Mouse (Mus musculus) midbrain, embryonic 10.5 days (tissue): ENCODE results near the gene Nubp2. TPM values are rescaled to one million over a fixed set of nuclear protein-coding genes. Genes with fewer than 3 reads are reported as not detected.
A peak's percentile ranks its signal among the peaks of the same experiment; 100 is the strongest.

ENCODE experiments used
- DNase-seq: peaks from one replicate; pipeline ENCODE4 v3.0.0-alpha.2; 2017; ENCODE audit warnings: low spot score
- H3K27ac ChIP-seq: fragments of 300-500 bp; sonication (generic); replicated peaks from 2 replicates; pipeline ENCODE4 v1.5.1; 2016; ENCODE audit warnings: mild to moderate bottlenecking
- H3K27me3 ChIP-seq: fragments of 300-500 bp; sonication (generic); 2 replicates; pipeline ENCODE4 v1.6.1; 2016; ENCODE audit warnings: low read depth, mild to moderate bottlenecking; ENCODE audit not compliant: poor library complexity, severe bottlenecking
- H3K36me3 ChIP-seq: fragments of 300-500 bp; sonication (generic); 2 replicates; pipeline ENCODE4 v1.6.1; 2016; ENCODE audit warnings: mild to moderate bottlenecking, moderate library complexity
- H3K4me1 ChIP-seq: fragments of 300-500 bp; sonication (generic); 2 replicates; pipeline ENCODE4 v1.6.1; 2016
- H3K4me3 ChIP-seq: fragments of 300-500 bp; sonication (generic); 2 replicates; pipeline ENCODE4 v1.5.1; 2016; ENCODE audit warnings: mild to moderate bottlenecking, moderate library complexity
- H3K9me3 ChIP-seq: fragments of 300-500 bp; sonication (generic); replicated peaks from 2 replicates; pipeline ENCODE4 v1.6.1; 2016; ENCODE audit warnings: mild to moderate bottlenecking
- WGBS: fragments of 180-500 bp; shearing (Covaris S2); methylation state at CpG from one replicate; pipeline ENCODE4 v1.1.7; 2016; 5-methylcytosine and 5-hydroxymethylcytosine counted together
- polyA plus RNA-seq: library from polyadenylated mRNA; unstranded; fragments of >200 nt; fragmentation: Nextera tagmentation; extraction: Ambion mirVana; gene quantifications from 2 replicates; pipeline ENCODE4 v1.2.1, GENCODE M21; 2016

The Nubp2 gene
- 85.5 and 87.0 TPM in 2 replicates for polyA plus RNA-seq

DNA sequence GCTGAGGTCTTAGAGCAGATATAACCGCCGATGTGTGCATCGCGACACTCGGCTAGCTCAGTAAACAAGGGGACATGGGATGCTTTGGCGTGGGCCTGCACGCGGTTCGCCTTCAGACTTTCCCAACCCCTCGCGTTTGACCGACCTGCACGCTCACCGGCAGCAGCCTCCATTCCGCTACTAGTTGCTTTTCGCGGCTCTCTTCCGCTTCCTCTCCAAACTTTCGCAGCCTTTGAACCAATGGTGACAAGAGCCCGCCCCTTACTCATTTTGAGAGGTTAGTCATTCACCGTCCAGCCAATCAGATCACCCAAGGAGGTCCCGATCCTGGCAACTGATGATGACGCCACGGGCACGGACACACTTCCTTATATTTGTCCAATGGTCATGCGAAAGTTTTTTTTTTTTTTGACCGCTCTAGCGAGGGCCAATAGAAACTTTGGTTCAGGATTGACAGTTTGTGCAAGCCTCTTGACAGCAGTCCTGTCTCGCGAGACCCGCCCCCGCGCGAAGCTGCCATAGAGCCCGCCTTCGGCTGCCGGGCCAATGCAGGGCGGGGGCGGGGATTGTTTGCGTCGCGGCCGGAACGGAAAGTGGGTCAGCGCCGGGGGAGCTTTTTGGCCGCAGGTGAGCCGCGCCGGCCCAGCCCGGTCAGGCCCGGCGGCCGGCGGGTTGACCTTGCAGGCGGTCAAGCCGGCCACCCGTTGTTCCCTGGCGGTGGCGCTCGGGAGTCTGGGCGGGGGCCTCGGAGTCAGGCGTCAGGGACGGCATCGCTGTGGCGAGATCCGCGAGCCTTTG, at the start of gene Nubp2, which contains the start of gene Spsb3:
Gene Nubp2, minus strand, starts transcription at position 216 of the 798 bp plus-strand sequence.
Gene Spsb3, plus strand, starts transcription at position 510 of the 798 bp plus-strand sequence.
- H3K27ac ChIP-seq: peak within 1 kb of the TSS; percentile 81
- H3K4me3 ChIP-seq: peak within 1 kb of the TSS; percentile 72
- no peaks in the 10 kb centered on the region for H3K9me3 ChIP-seq
- peak; percentile 96 for DNase-seq
- H3K4me1 ChIP-seq: peaks cover 32% of the 10 kb centered on the region
- under 1% methylated on average over 69 of the region's 69 CpGs for WGBS
- peaks cover 56% of the 10 kb centered on the region for H3K36me3 ChIP-seq
- no peaks in the 10 kb centered on the region for H3K27me3 ChIP-seq

GRCm38 (mm10) chr17:24935666-24936065, 49.5 kb upstream of the Nubp2 start:
- Histone ChIP-seq H3K27ac (0 out of 2 replicates have a peak overlapping the region, but pooled peaks have one; percentile 19), H3K9me3 (no peaks in the 10 kb centered on the region), H3K4me1 (peaks cover 21% of the 10 kb centered on the region), H3K27me3 (no peaks in the 10 kb centered on the region), H3K36me3 (peaks cover 30% of the 10 kb centered on the region), H3K4me3 (peak overlapping the region; percentile 91)
- no peak for DNase-seq

DNA sequence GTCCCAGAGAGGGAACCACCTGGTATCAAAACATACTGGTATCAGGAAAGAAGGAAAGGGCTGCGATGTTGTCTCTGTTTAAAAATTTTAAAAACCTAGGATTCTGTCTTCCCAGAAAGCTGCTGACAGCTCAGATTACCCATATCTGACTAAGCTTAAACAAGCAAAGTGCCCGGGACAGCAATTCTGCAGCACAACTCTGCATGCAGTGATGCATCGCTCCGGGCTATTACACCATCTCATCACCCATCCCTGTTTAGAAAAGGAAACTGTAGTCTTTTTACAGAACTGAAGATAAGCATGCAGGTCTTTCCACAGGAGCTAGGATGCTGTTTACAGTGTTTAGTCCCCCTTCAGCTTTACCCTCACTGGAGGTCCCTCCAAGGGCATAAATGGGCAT, 48.8 kb upstream of the Nubp2 start:
- Histone ChIP-seq H3K4me3 (peak overlapping the region; percentile 91), H3K27ac (no peak overlapping the region), H3K9me3 (no peaks in the 10 kb centered on the region), H3K36me3 (peaks cover 30% of the 10 kb centered on the region), H3K4me1 (peaks cover 21% of the 10 kb centered on the region), H3K27me3 (no peaks in the 10 kb centered on the region)
- DNase-seq: no peak
- 93% methylated on average over 4 of the region's 4 CpGs for WGBS

DNA sequence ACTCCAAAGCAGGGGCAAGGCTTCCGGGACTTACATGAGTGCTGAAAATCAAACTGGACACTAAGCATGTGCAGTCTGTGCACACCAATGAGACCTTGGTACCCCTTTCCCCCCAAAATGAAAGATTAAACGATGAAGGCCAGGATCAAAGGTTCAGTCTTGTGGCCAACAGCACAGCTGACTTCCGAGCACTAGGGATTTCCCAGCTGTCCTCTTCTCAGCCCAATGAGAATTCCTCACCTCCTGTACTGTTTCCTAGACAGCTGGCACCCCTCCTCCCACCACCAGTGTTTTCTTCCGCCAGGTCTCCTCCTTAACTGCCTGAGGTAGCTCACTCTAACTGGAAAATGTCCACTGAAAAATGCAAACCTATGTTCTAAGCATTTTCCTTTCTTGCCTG, 47.0 kb upstream of the Nubp2 start:
- no peak for DNase-seq
- Histone ChIP-seq H3K36me3 (peaks cover 38% of the 10 kb centered on the region), H3K4me3 (no peak overlapping the region), H3K27me3 (no peaks in the 10 kb centered on the region), H3K4me1 (peaks cover 21% of the 10 kb centered on the region), H3K27ac (no peak overlapping the region), H3K9me3 (no peaks in the 10 kb centered on the region)
- 86% methylated on average over 4 of the region's 4 CpGs for WGBS

GRCm38 (mm10) chr17:24932431-24932830, 46.3 kb upstream of the Nubp2 start:
- no peak overlapping the region for H3K27ac ChIP-seq
- peaks cover 44% of the 10 kb centered on the region for H3K36me3 ChIP-seq
- no peak overlapping the region for H3K4me3 ChIP-seq
- WGBS: 94% methylated on average over 4 of the region's 4 CpGs
- peaks cover 21% of the 10 kb centered on the region for H3K4me1 ChIP-seq
- no peaks in the 10 kb centered on the region for H3K9me3 ChIP-seq
- no peak for DNase-seq
- no peaks in the 10 kb centered on the region for H3K27me3 ChIP-seq

DNA sequence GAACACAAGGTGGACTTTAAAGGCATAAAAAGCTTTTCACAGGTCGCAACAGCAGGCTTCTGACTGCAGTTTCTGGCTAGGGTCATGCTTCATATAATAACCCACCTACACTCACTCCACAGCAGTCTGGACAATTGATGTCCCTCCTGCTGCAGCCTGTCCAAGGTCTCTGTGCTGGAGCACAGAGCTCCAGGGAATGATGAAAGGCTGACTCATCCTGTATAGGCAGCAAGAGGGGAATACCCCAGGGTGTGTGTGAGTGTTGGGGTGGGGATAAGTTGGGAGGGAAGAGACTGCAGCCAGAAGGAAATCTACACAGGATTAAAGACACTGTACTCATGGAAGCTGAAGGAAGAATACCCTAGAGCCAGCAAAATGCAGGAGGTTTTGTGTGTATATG, 43.4 kb upstream of the Nubp2 start:
- WGBS: 100% methylated on average over 1 of the region's 1 CpGs
- Histone ChIP-seq H3K9me3 (no peaks in the 10 kb centered on the region), H3K4me1 (peaks cover 5% of the 10 kb centered on the region), H3K36me3 (peaks cover 73% of the 10 kb centered on the region), H3K27ac (no peak overlapping the region), H3K4me3 (no peak overlapping the region), H3K27me3 (no peaks in the 10 kb centered on the region)
- no peak for DNase-seq

GRCm38 (mm10) chr17:24923246-24923645, 37.1 kb upstream of the Nubp2 start:
- peaks cover 98% of the 10 kb centered on the region for H3K36me3 ChIP-seq
- no peaks in the 10 kb centered on the region for H3K9me3 ChIP-seq
- 93% methylated on average over 1 of the region's 1 CpGs for WGBS
- no peak for DNase-seq
- H3K4me3 ChIP-seq: no peak overlapping the region
- H3K4me1 ChIP-seq: no peaks in the 10 kb centered on the region
- no peaks in the 10 kb centered on the region for H3K27me3 ChIP-seq
- H3K27ac ChIP-seq: no peak overlapping the region

- peaks cover 99% of the 10 kb centered on the region for H3K36me3 ChIP-seq
- no peaks in the 10 kb centered on the region for H3K4me1 ChIP-seq
- no peaks in the 10 kb centered on the region for H3K27me3 ChIP-seq
- DNase-seq: no peak
- H3K4me3 ChIP-seq: no peak overlapping the region
- H3K9me3 ChIP-seq: no peaks in the 10 kb centered on the region
- H3K27ac ChIP-seq: no peak overlapping the region
These were observed 27.8 kb upstream of the Nubp2 start for GRCm38 (mm10) chr17:24913984-24914383.

DNA sequence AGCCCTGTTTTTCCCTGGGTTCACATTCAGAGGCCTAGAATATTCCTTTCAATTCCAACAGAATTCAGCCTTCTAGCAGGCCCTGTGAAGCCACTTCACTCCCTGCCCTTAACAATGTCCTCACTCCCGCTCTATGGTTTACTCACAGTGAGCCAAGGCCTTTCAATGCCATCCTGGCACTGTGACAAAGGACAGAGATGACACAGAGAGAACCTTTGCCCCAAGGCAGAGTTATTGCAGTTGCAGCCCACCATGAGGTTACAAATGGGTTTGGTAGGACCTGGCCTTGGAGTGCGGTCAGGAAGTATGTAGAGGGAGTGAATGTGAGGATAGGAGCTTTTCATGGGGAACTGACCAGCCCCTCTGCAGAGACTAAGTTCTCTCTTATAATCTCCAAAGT, 21.4 kb upstream of the Nubp2 start:
- H3K9me3 ChIP-seq: no peaks in the 10 kb centered on the region
- no peaks in the 10 kb centered on the region for H3K27me3 ChIP-seq
- WGBS: 96% methylated on average over 2 of the region's 2 CpGs
- H3K4me1 ChIP-seq: no peaks in the 10 kb centered on the region
- H3K36me3 ChIP-seq: peaks cover 100% of the 10 kb centered on the region
- H3K27ac ChIP-seq: no peak overlapping the region
- H3K4me3 ChIP-seq: no peak overlapping the region
- DNase-seq: no peak

DNA sequence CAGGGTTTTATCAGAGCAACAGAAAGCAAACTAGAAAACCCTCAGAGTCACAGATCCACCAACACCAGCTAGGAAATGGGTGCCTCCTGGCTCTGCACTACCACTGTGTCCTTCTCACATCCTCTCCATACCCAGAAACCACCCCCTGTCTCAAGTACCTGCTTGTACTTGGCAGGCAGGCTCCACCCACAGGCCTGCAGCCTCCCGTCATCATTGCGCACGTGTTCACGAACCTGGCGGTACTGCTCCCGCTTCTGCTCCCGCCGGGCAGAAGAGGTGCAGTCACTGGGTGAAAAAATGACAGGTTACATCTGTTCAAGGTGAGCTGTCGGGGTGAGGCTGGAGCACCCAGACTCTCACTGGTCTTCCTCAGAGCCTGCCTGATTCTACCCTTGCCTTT, 17.6 kb upstream of the Nubp2 start:
- WGBS: 93% methylated on average over 9 of the region's 9 CpGs
- DNase-seq: no peak
- no peaks in the 10 kb centered on the region for H3K9me3 ChIP-seq
- no peak overlapping the region for H3K4me3 ChIP-seq
- no peaks in the 10 kb centered on the region for H3K27me3 ChIP-seq
- H3K36me3 ChIP-seq: peaks cover 100% of the 10 kb centered on the region
- H3K27ac ChIP-seq: no peak overlapping the region
- H3K4me1 ChIP-seq: no peaks in the 10 kb centered on the region

DNA sequence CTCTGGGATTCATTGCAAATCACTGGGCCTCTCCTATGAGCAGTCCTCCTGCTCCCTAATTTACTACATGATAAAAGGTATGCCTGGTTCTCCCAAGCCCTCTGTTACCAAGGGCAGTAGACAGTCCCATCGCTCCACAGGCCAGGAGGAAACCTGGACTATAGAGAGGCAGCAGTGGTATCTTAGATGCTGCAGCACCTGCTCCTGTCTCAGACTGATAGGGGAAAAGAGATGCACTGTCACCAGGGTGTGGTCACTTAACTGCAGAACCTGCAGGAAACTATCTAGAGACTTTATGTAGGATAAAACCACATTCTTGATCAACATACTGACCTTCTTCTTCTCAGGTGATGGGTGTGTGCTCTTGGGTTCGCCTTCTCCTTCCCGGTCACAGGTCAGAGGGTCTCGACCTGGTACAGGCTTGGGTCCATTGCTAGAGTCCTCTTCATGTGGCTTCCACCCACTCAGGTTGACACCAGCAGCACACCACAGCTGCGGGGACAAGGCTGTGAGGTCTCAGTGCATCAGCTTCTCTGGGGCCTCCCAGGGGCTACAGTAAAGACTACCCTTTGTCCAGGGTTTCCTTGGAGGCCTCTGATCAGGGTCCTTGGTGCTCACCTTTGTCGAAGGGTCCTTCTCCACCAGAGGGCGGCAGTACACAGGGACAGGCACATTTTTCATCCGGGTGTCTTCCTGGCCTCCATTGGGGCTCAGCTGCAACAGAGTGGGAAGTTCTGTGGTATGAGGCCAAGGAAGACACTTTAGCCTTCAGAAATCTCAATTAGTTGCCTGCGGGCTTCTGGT, 16.7 kb upstream of the Nubp2 start:
- H3K4me1 ChIP-seq: peaks cover 4% of the 10 kb centered on the region
- H3K36me3 ChIP-seq: peaks cover 100% of the 10 kb centered on the region
- DNase-seq: no peak
- 0 out of 2 replicates have a peak overlapping the region, but pooled peaks have one; percentile 4 for H3K4me3 ChIP-seq
- H3K9me3 ChIP-seq: no peaks in the 10 kb centered on the region
- no peaks in the 10 kb centered on the region for H3K27me3 ChIP-seq
- whole genome bisulfite sequencing: 70% methylated on average over 9 of the region's 9 CpGs
- H3K27ac ChIP-seq: no peak overlapping the region

DNA sequence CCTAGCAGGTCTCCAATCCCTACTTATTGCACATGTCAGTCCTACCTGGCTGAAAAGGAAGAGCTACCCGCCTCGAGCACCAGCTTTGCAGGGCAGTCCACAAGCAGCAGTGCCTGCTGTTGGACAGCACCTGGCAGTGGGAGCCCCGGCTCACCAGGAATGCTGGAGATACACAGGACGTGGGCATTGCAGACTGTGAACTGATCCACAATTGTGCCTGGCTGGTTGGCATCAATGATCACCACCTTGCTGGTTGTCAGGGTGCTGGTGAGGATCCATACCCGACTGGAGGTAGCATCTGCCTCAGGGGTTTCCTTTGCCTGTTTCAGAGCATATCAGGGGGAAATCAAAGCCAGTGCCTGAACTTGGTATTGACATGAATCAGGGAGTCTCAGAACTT, 16.0 kb upstream of the Nubp2 start:
- Histone ChIP-seq H3K4me3 (no peak overlapping the region), H3K27me3 (no peaks in the 10 kb centered on the region), H3K27ac (no peak overlapping the region), H3K9me3 (no peaks in the 10 kb centered on the region), H3K4me1 (peaks cover 12% of the 10 kb centered on the region), H3K36me3 (peaks cover 100% of the 10 kb centered on the region)
- 95% methylated on average over 5 of the region's 5 CpGs for WGBS
- DNase-seq: no peak

GRCm38 (mm10) chr17:24900014-24900413, 13.9 kb upstream of the Nubp2 start:
- DNase-seq: no peak
- H3K4me3 ChIP-seq: no peak overlapping the region
- 95% methylated on average over 6 of the region's 6 CpGs for WGBS
- peaks cover 84% of the 10 kb centered on the region for H3K36me3 ChIP-seq
- no peaks in the 10 kb centered on the region for H3K27me3 ChIP-seq
- H3K27ac ChIP-seq: no peak overlapping the region
- peaks cover 32% of the 10 kb centered on the region for H3K4me1 ChIP-seq
- no peaks in the 10 kb centered on the region for H3K9me3 ChIP-seq
